Mouse (Mus musculus) cerebellum, postnatal 4 days (tissue): ENCODE measurements around the gene Aoah.

Experiments
- DNase-seq, 2 experiments: peaks; one replicate each; pipeline ENCODE4 v3.0.0; 2022; ENCODE audit warnings: low spot score in 2 of 2, mixed read lengths in 1 of 2

Gene Aoah

DNA sequence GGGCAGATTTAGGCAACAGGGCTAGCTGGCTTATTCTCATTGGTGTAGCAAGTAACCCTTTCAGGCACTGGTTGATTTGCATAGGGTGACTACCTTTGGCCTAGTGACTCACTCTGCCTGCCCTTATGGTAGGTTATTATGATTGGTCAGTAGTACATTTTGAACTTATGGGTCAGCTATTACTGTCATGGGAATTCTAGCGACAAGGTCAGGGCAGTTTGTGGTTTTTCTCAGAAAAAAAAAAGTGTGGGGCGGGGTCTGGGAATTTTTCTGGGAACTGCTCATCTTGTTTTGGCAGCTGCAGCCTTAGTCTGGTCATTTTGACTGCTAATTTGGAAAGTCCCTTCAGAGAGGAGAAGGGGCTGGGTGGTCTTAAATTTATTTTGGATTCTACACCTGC is 272.1 kb downstream of the Aoah start:
- DNase-seq = no peak

DNA sequence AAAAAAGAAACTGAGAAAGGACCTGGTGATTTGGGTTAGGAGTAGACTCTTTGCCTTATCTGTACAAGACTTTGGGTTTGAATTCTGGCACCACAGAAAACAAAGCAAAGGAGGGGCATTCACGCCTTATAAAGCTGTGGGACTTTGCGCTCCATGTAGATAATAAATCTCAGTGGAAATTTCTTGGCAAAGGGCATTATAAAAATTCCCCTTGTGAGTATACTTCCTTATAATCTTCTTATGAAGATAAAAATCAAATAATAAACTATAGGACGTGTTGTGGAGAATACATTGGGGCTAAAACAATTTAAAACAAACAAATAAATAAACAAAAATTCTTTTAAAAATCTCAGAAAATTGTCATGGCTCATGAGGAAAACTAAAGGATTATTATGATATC is 280.9 kb downstream of the Aoah start, which contains the start of gene Olfr1370:
Gene Olfr1370, minus strand, starts transcription at position 101 of the 400 bp plus-strand sequence.
- no peak for DNase-seq

DNA sequence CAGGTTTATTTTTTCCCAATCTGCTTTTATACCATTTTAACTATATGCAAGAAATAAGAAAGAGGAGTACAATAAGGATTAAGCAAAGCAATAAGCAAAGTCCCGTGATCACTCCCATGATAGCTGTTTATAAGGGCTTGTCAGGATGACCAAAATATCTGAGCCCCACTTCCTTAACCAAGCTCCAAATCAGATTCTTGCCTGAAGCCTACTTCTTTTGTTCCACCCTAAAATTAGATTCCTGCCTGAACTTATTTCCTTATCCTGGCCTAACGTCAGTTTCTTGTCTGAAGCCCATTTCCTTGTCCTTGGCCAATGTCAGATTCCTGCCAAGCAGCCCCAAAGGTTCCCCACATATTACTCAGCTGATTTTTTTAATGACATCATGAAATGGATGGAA is 288.8 kb downstream of the Aoah start:
- no peak for DNase-seq
